Mouse (Mus musculus): Measurements from ENCODE around the gene Msh5. TPM values are rescaled to one million over a fixed set of nuclear protein-coding genes. Genes with fewer than 3 reads are reported as not detected.
A peak's percentile ranks its signal among the peaks of the same experiment; 100 is the strongest.

The Msh5 gene
- total and polyA plus RNA-seq, 3 experiments, result 26.3 to 29.0 TPM; not detected in 1

- TF ChIP-seq RAD21 (IDR thresholded peaks at IDR 0.05; ENCODE audit: low read depth, low read length) (no peak), ZC3H11A (IDR thresholded peaks at IDR 0.05; ENCODE audit: low read depth, low read length) (no peak), HCFC1 (IDR thresholded peaks at IDR 0.05; ENCODE audit: low read depth, low read length) (peak; percentile 51; the same call in 1 of the 2 replicates), ZNF384 (IDR thresholded peaks at IDR 0.05; ENCODE audit: low read depth, low read length) (no peak), EP300 (IDR thresholded peaks at IDR 0.05; ENCODE audit: low read depth in 1 of 2, low read length in 2 of 2) (0 out of 4 replicates have a peak, but pooled peaks of 1 of the 2 experiments have one; percentile 3), POLR2AphosphoS2 (IDR thresholded peaks at IDR 0.05; ENCODE audit: low read length) (no peak; the same call in 1 of the 2 replicates), UBTF (IDR thresholded peaks at IDR 0.05; ENCODE audit: borderline replicate concordance, insufficient read depth, low read depth, low read length) (0 out of 2 replicates have a peak, but pooled peaks have one; percentile 47), MAX (IDR thresholded peaks at IDR 0.05; ENCODE audit: low read length) (no peak), USF1 (IDR thresholded peaks at IDR 0.05; ENCODE audit: low read depth, low read length) (no peak), E2F4 (IDR thresholded peaks at IDR 0.05; ENCODE audit: borderline replicate concordance, low read depth, low read length) (no peak), TBP (IDR thresholded peaks at IDR 0.05; ENCODE audit: low read depth, low read length) (no peak), ZMIZ1 (IDR thresholded peaks at IDR 0.05; ENCODE audit: low read depth, low read length) (0 out of 2 replicates have a peak, but pooled peaks have one; percentile 15), CTCF (IDR thresholded peaks at IDR 0.05 in 2 of 3, conservative IDR thresholded peaks at IDR 0.05 in 1 of 3; ENCODE audit: control insufficient read depth in 1 of 3, insufficient read depth in 1 of 3, low read depth in 2 of 3, low read length in 3 of 3, poor library complexity in 1 of 3, severe bottlenecking in 1 of 3) (no peak), MYB (IDR thresholded peaks at IDR 0.05; ENCODE audit: low read depth, low read length) (no peak), GATA1 (IDR thresholded peaks at IDR 0.05; ENCODE audit: low read depth, low read length) (no peak), TAL1 (IDR thresholded peaks at IDR 0.05; ENCODE audit: low read length) (no peak), GABPA (IDR thresholded peaks at IDR 0.05; ENCODE audit: low read depth, low read length) (no peak), NELFE (IDR thresholded peaks at IDR 0.05; ENCODE audit: low read depth, low read length) (peak; percentile 57), TCF12 (IDR thresholded peaks at IDR 0.05; ENCODE audit: low read depth, low read length) (no peak)
These were observed 3.7 kb upstream of the Msh5 start (continued) for GRCm38 (mm10) chr17:35050126-35050750.

GRCm38 (mm10) chr17:35049561-35050016 is 3.0 kb upstream of the Msh5 start, which contains the start of gene Clic1:
Clic1 (plus strand) TSS chr17:35049966.
- no peaks in the 10 kb centered on the region for H3K27me3 ChIP-seq (ENCODE audit: control insufficient read depth in 1 of 2, insufficient read depth in 2 of 2, low read length in 2 of 2)
- H3K4me1 ChIP-seq (ENCODE audit: control insufficient read depth in 1 of 2, insufficient read depth in 2 of 2, low read length in 2 of 2), result peaks cover 4 to 39% of the 10 kb centered on the region in 2 experiments
- peak within 1 kb of the TSS; percentile 98 for H3K27ac ChIP-seq (ENCODE audit: control insufficient read depth, low read depth, low read length)
- peak within 1 kb of the TSS; percentile 76 to 87 for H3K4me3 ChIP-seq (ENCODE audit: control insufficient read depth in 1 of 2, insufficient read depth in 1 of 2, low read depth in 2 of 2, low read length in 2 of 2)
- DNase-seq (ENCODE audit: low read depth, low spot score), result peak; percentile 90
- peaks cover 40% of the 10 kb centered on the region for H3K79me2 ChIP-seq (ENCODE audit: control insufficient read depth, insufficient read depth, low read length, poor library complexity)
- H3K36me3 ChIP-seq (ENCODE audit: control insufficient read depth in 1 of 2, insufficient read depth in 2 of 2, low read length in 2 of 2), result peaks cover 4 to 33% of the 10 kb centered on the region in 2 experiments
- no peaks in the 10 kb centered on the region for H3K9me3 ChIP-seq (replicated peaks; ENCODE audit: insufficient read depth, low read length)
- peak within 1 kb of the TSS; percentile 90 for H3K9ac ChIP-seq (ENCODE audit: control insufficient read depth, low read depth, low read length, poor library complexity, severe bottlenecking)
- TF ChIP-seq ZKSCAN1 (IDR thresholded peaks at IDR 0.05; ENCODE audit: low read depth, low read length) (no peak), MAX (IDR thresholded peaks at IDR 0.05; ENCODE audit: low read length) (no peak), MAZ (IDR thresholded peaks at IDR 0.05; ENCODE audit: low read depth, low read length) (no peak; the same call in 1 of the 2 replicates), SMC3 (IDR thresholded peaks at IDR 0.05; ENCODE audit: low read depth, low read length) (no peak), MEF2A (IDR thresholded peaks at IDR 0.05; ENCODE audit: extremely low read depth, insufficient replicate concordance, low read depth, low read length, poor library complexity, severe bottlenecking) (no peak), SIN3A (IDR thresholded peaks at IDR 0.05; ENCODE audit: low read length) (no peak), UBTF (IDR thresholded peaks at IDR 0.05; ENCODE audit: borderline replicate concordance, insufficient read depth, low read depth, low read length) (no peak), RAD21 (IDR thresholded peaks at IDR 0.05; ENCODE audit: low read depth, low read length) (no peak; the same call in 1 of the 2 replicates), MAFK (IDR thresholded peaks at IDR 0.05; ENCODE audit: borderline replicate concordance, low read depth, low read length) (no peak), RCOR1 (IDR thresholded peaks at IDR 0.05; ENCODE audit: low read depth, low read length) (no peak), NRF1 (IDR thresholded peaks at IDR 0.05; ENCODE audit: insufficient read depth, low read depth, low read length, poor library complexity, severe bottlenecking) (no peak), ETS1 (IDR thresholded peaks at IDR 0.05; ENCODE audit: low read depth, low read length) (peak; percentile 46), NELFE (IDR thresholded peaks at IDR 0.05; ENCODE audit: low read depth, low read length) (no peak; the same call in 1 of the 2 replicates), CHD1 (IDR thresholded peaks at IDR 0.05; ENCODE audit: low read depth, low read length) (no peak), MYC (IDR thresholded peaks at IDR 0.05; ENCODE audit: low read depth, low read length) (no peak), HCFC1 (IDR thresholded peaks at IDR 0.05; ENCODE audit: low read depth, low read length) (peak; percentile 51; the same call in 1 of the 2 replicates), ZC3H11A (IDR thresholded peaks at IDR 0.05; ENCODE audit: low read depth, low read length) (no peak), MYB (IDR thresholded peaks at IDR 0.05; ENCODE audit: low read depth, low read length) (no peak), E2F4 (IDR thresholded peaks at IDR 0.05; ENCODE audit: borderline replicate concordance, low read depth, low read length) (no peak), TCF12 (IDR thresholded peaks at IDR 0.05; ENCODE audit: low read depth, low read length) (no peak), POLR2A (IDR thresholded peaks at IDR 0.05; ENCODE audit: control insufficient read depth in 1 of 2, insufficient read depth in 1 of 2, low read depth in 1 of 2, low read length in 2 of 2, poor library complexity in 1 of 2) (no peak), POLR2AphosphoS5 (IDR thresholded peaks at IDR 0.05; ENCODE audit: borderline replicate concordance, low read depth, low read length) (no peak), ZNF384 (IDR thresholded peaks at IDR 0.05; ENCODE audit: low read depth, low read length) (no peak)

Data from MEL (cell line).